Mouse (Mus musculus): ENCODE data around the gene Uaca.

DNA sequence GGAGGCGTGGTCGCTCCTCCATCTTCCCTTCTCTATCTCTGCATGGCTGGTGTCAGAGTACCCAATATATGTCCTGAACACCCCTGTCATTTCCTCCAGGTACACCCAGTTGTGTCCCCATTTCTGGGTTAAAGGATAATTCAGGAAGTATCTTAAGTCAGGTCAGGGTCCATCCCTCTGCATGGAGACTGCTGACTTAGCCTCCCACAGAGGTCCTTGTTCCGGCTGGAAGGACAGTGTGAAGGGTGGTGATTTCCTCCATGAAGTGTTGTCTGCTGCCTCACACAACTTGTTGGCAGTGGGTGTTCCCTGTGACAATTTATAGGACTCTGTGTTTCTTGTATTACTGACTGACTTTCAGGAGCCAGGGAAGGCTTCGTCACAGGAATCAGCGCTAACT lies 23.2 kb downstream of the Uaca start:
- TF ChIP-seq CTCF (IDR thresholded peaks at IDR 0.05) (no peak), EP300 (IDR thresholded peaks at IDR 0.05) (no peak)

Measured in lung, postnatal 0 days (tissue).